Mouse (Mus musculus): Measurements from ENCODE around the gene Zfp598. TPM values are rescaled to one million over a fixed set of nuclear protein-coding genes. Genes with fewer than 3 reads are reported as not detected.
"Not testable (repeated sequence)": the region's sequence is repeated elsewhere in the genome, so short reads cannot be mapped to it uniquely, and the experiment has no call there.

The Zfp598 gene
- total RNA-seq, 2 experiments from 2014 or later: 40.1 to 43.6 TPM

GRCm38 (mm10) chr17:24720616-24721015 lies 51.1 kb downstream of the Zfp598 start:
- not testable (repeated sequence) for DNase-seq (ENCODE audit: low spot score in 2 of 2)

- not testable (repeated sequence) for DNase-seq (ENCODE audit: low spot score in 2 of 2)
Observed at GRCm38 (mm10) chr17:24721383-24721955, 52.0 kb downstream of the Zfp598 start.

GRCm38 (mm10) chr17:24722220-24722924 lies 52.9 kb downstream of the Zfp598 start:
- no peak for DNase-seq (ENCODE audit: low spot score in 2 of 2)

- DNase-seq (ENCODE audit: low spot score in 2 of 2): no peak
Observed at GRCm38 (mm10) chr17:24723122-24723880, 53.8 kb downstream of the Zfp598 start.

- no peak for DNase-seq (ENCODE audit: low spot score in 2 of 2)
Observed at GRCm38 (mm10) chr17:24723881-24724180, 54.3 kb downstream of the Zfp598 start.

- peak; percentile 98 to 99 for DNase-seq (ENCODE audit: low spot score in 2 of 2)
Observed at GRCm38 (mm10) chr17:24724184-24724583, 54.7 kb downstream of the Zfp598 start, which contains the start of gene Ndufb10. TSS of gene Ndufb10 (minus strand) at chr17:24724478.

GRCm38 (mm10) chr17:24725637-24726390 lies 56.3 kb downstream of the Zfp598 start:
- no peak for DNase-seq (ENCODE audit: low spot score in 2 of 2)

- no peak for DNase-seq (ENCODE audit: low spot score in 2 of 2)
Observed at GRCm38 (mm10) chr17:24727618-24728017, 58.1 kb downstream of the Zfp598 start, which contains the start of gene Rpl3l. TSS of gene Rpl3l (plus strand) at chr17:24727820.

- DNase-seq (ENCODE audit: low spot score in 2 of 2): no peak
Observed at GRCm38 (mm10) chr17:24728184-24728583, 58.7 kb downstream of the Zfp598 start.

- DNase-seq (ENCODE audit: low spot score in 2 of 2): no peak
Observed at GRCm38 (mm10) chr17:24729067-24729466, 59.6 kb downstream of the Zfp598 start.

GRCm38 (mm10) chr17:24730787-24731186 lies 61.3 kb downstream of the Zfp598 start:
- no peak for DNase-seq (ENCODE audit: low spot score in 2 of 2)

Other genes starting within 250 kb of the Zfp598 start
- 10 to 100 TPM; 19.2 to 21.1 TPM for gene Eci1, start 243.0 kb upstream of the Zfp598 start, total RNA-seq (2021)
- gene Dnase1l2, start 226.6 kb upstream of the Zfp598 start, total RNA-seq (2021): 1 to 10 TPM; 6.9 to 7.5 TPM
- 10 to 100 TPM; 30.0 to 33.3 TPM for gene E4f1, start 199.4 kb upstream of the Zfp598 start, total RNA-seq (2021)
- gene Pgp, start 199.3 kb upstream of the Zfp598 start, total RNA-seq (2021): 10 to 100 TPM; 64.7 to 67.9 TPM
- gene Bricd5, start 195.8 kb upstream of the Zfp598 start, total RNA-seq (2021): 1 to 10 TPM in 1 of 2 experiments, under 1 TPM in 1; 0.87 to 1.8 TPM
- gene Mlst8, start 190.6 kb upstream of the Zfp598 start, total RNA-seq (2021): 10 to 100 TPM; 29.1 to 30.8 TPM
- 100 to 1,000 TPM; 170 to 175 TPM for gene Caskin1, start 181.1 kb upstream of the Zfp598 start, total RNA-seq (2021)
- gene Traf7, start 141.7 kb upstream of the Zfp598 start, total RNA-seq (2021): 100 to 1,000 TPM; 110 to 112 TPM
- gene Rab26, start 135.5 kb upstream of the Zfp598 start, total RNA-seq (2021): 10 to 100 TPM; 48.9 to 49.0 TPM
- gene Pkd1, start 119.9 kb upstream of the Zfp598 start, total RNA-seq (2021): 10 to 100 TPM; 61.6 to 91.2 TPM
- 100 to 1,000 TPM; 171 to 176 TPM for gene Tsc2, start 37.1 kb upstream of the Zfp598 start, total RNA-seq (2021)
- 1 to 10 TPM; 4.9 to 7.8 TPM for gene Nthl1, start 37.0 kb upstream of the Zfp598 start, total RNA-seq (2021)
- gene Slc9a3r2, start 19.4 kb upstream of the Zfp598 start, total RNA-seq (2021): 10 to 100 TPM; 48.5 to 49.4 TPM
- gene Npw, start 11.2 kb upstream of the Zfp598 start, total RNA-seq (2021): 1 to 10 TPM; 1.3 to 1.6 TPM
- 100 to 1,000 TPM; 211 to 212 TPM for gene Syngr3, start 20.3 kb downstream of the Zfp598 start, total RNA-seq (2021)
- 10 to 100 TPM; 19.3 to 22.4 TPM for gene Gfer, start 26.5 kb downstream of the Zfp598 start, total RNA-seq (2021)
- gene Noxo1, start 26.5 kb downstream of the Zfp598 start, total RNA-seq (2021): 1 to 10 TPM; 4.8 to 5.0 TPM
- gene Tbl3, start 38.0 kb downstream of the Zfp598 start, total RNA-seq (2021): 10 to 100 TPM; 28.5 to 34.3 TPM
- not detected for gene Rnf151, start 48.4 kb downstream of the Zfp598 start, total RNA-seq (2021)
- gene Rps2, start 48.4 kb downstream of the Zfp598 start, total RNA-seq (2021): 100 to 1,000 TPM; 563 to 651 TPM
- gene Ndufb10, start 54.8 kb downstream of the Zfp598 start, total RNA-seq (2021): 100 to 1,000 TPM; 180 to 197 TPM
- under 1 TPM; 0.53 to 0.62 TPM for gene Rpl3l, start 58.1 kb downstream of the Zfp598 start, total RNA-seq (2021)
- 10 to 100 TPM; 46.7 to 47.5 TPM for gene Msrb1, start 67.0 kb downstream of the Zfp598 start, total RNA-seq (2021)
- under 1 TPM in 1 of 2 experiments, not detected in 1; 0.40 TPM for gene Hs3st6, start 83.3 kb downstream of the Zfp598 start, total RNA-seq (2021)
- gene Meiob, start 134.6 kb downstream of the Zfp598 start, total RNA-seq (2021): not detected
- gene Hagh, start 170.5 kb downstream of the Zfp598 start, total RNA-seq (2021): 10 to 100 TPM; 81.5 to 87.7 TPM
- gene Fahd1, start 180.7 kb downstream of the Zfp598 start, total RNA-seq (2021): 10 to 100 TPM; 15.6 to 16.2 TPM
- not detected for gene Igfals, start 196.3 kb downstream of the Zfp598 start, total RNA-seq (2021)
- gene Nubp2, start 216.7 kb downstream of the Zfp598 start, total RNA-seq (2021): 10 to 100 TPM; 40.4 to 40.5 TPM
- gene Spsb3, start 217.0 kb downstream of the Zfp598 start, total RNA-seq (2021): 10 to 100 TPM; 36.4 to 36.9 TPM
- 10 to 100 TPM; 61.6 to 62.1 TPM for gene Eme2, start 225.4 kb downstream of the Zfp598 start, total RNA-seq (2021)
- gene Mrps34, start 225.4 kb downstream of the Zfp598 start, total RNA-seq (2021): 10 to 100 TPM; 74.1 to 77.8 TPM
- 10 to 100 TPM; 40.8 to 44.2 TPM for gene Nme3, start 226.8 kb downstream of the Zfp598 start, total RNA-seq (2021)